In genomic region chr6:95595852-95596251, GRCm38 (mm10) we compare ENCODE assay signal across 9 mouse cellular contexts.
"Had no signal": no experiment of that assay in that cellular context is flagged by ENCODE, and none has a peak within 500 bp of the region (broad histone marks: within the 10 kb centered on the region; RNA-seq: fewer than 3 reads in every experiment).

No protein-coding gene starts in this region.

- DNase-seq: lung, adult 18-20 months; lung, embryonic 14.5 days; lung, postnatal 10 days; lung, postnatal 4 days; midbrain, embryonic 14.5 days; right cerebral cortex, postnatal 14 days; thymus, adult 2 months; thymus, postnatal 25 days; thymus, postnatal 4 days had no signal
